Mouse (Mus musculus) limb, embryonic 13.5 days (tissue): ENCODE data around the gene Gstp1. TPM values are rescaled to one million over a fixed set of nuclear protein-coding genes. Genes with fewer than 3 reads are reported as not detected.

Source experiments
- ATAC-seq: fragments of 200-750 bp; cut with Nextera tagmentation; 2 replicates; pipeline ENCODE4 v1.8.0; 2017; ENCODE audit warnings: low read depth, moderate number of reproducible peaks, moderate TSS enrichment; ENCODE audit not compliant: low FRiP score
- H3K27ac ChIP-seq: fragments of 300-500 bp; sonication (generic); 2 replicates; pipeline ENCODE4 v1.5.1; 2015; ENCODE audit warnings: inconsistent platforms, mild to moderate bottlenecking, moderate library complexity
- H3K27me3 ChIP-seq: fragments of 300-500 bp; sonication (generic); 2 replicates; pipeline ENCODE4 v1.6.1; 2015; ENCODE audit warnings: mild to moderate bottlenecking, inconsistent platforms
- H3K36me3 ChIP-seq: fragments of 300-500 bp; sonication (generic); 2 replicates; pipeline ENCODE4 v1.6.1; 2015; ENCODE audit warnings: inconsistent platforms, mild to moderate bottlenecking, moderate library complexity
- H3K4me1 ChIP-seq: fragments of 300-500 bp; sonication (generic); 2 replicates; pipeline ENCODE4 v1.6.1; 2015; ENCODE audit warnings: inconsistent platforms
- H3K4me2 ChIP-seq: fragments of 300-500 bp; sonication (generic); replicated peaks from 2 replicates; pipeline ENCODE4 v1.6.1; 2015; ENCODE audit warnings: inconsistent platforms, mild to moderate bottlenecking, moderate library complexity
- H3K4me3 ChIP-seq: fragments of 300-500 bp; sonication (generic); 2 replicates; pipeline ENCODE4 v1.5.1; 2015; ENCODE audit warnings: moderate library complexity, mild to moderate bottlenecking, inconsistent platforms
- H3K9ac ChIP-seq: fragments of 300-500 bp; sonication (generic); 2 replicates; pipeline ENCODE4 v1.6.1; 2015; ENCODE audit warnings: mild to moderate bottlenecking, inconsistent platforms
- H3K9me3 ChIP-seq: fragments of 300-500 bp; sonication (generic); 2 replicates; pipeline ENCODE4 v1.6.1; 2016; ENCODE audit warnings: inconsistent platforms
- WGBS: fragments of 180-500 bp; shearing (Covaris S2); methylation state at CpG from one replicate; pipeline ENCODE4 v1.1.7; 2015; 5-methylcytosine and 5-hydroxymethylcytosine counted together
- polyA plus RNA-seq: library from polyadenylated mRNA; unstranded; fragments of >200 nt; fragmentation: Nextera tagmentation; extraction: Ambion mirVana; gene quantifications from 2 replicates; pipeline ENCODE4 v1.2.1, GENCODE M21; 2015

Gene Gstp1
- 573 and 575 TPM in 2 replicates for polyA plus RNA-seq

GRCm38 (mm10) chr19:4037788-4038232 lies at the start of gene Gstp1:
Gstp1 (minus strand) TSS chr19:4037985.
- ATAC-seq = peak; percentile 91
- Histone ChIP-seq H3K36me3 (peaks cover 18% of the 10 kb centered on the region), H3K4me3 (peak within 1 kb of the TSS; percentile 62), H3K9me3 (no peaks in the 10 kb centered on the region), H3K27me3 (no peaks in the 10 kb centered on the region), H3K4me2 (peak within 1 kb of the TSS; percentile 77), H3K27ac (peak within 1 kb of the TSS; percentile 83), H3K4me1 (peaks cover 16% of the 10 kb centered on the region), H3K9ac (peak within 1 kb of the TSS; percentile 80)
- WGBS = 0% methylated on average over 26 of the region's 26 CpGs

- no peak overlapping the region for H3K4me2 ChIP-seq
- H3K27me3 ChIP-seq = no peaks in the 10 kb centered on the region; the same call in 1 of the 2 replicates
- H3K4me3 ChIP-seq = no peak overlapping the region
- ATAC-seq = no peak
- no peaks in the 10 kb centered on the region for H3K36me3 ChIP-seq
- no peaks in the 10 kb centered on the region for H3K9me3 ChIP-seq
- 87% methylated on average over 5 of the region's 5 CpGs for WGBS
- H3K4me1 ChIP-seq = no peaks in the 10 kb centered on the region
- H3K27ac ChIP-seq = no peak overlapping the region
- no peak overlapping the region for H3K9ac ChIP-seq
Observed at GRCm38 (mm10) chr19:4087090-4087489, 49.3 kb upstream of the Gstp1 start.

GRCm38 (mm10) chr19:4086156-4086555 lies 48.4 kb upstream of the Gstp1 start:
- no peaks in the 10 kb centered on the region for H3K9me3 ChIP-seq
- no peaks in the 10 kb centered on the region; the same call in 1 of the 2 replicates for H3K27me3 ChIP-seq
- H3K36me3 ChIP-seq = no peaks in the 10 kb centered on the region
- no peak overlapping the region for H3K4me2 ChIP-seq
- H3K27ac ChIP-seq = no peak overlapping the region
- no peak overlapping the region for H3K4me3 ChIP-seq
- H3K9ac ChIP-seq = no peak overlapping the region
- 94% methylated on average over 15 of the region's 15 CpGs for WGBS
- no peak for ATAC-seq
- no peaks in the 10 kb centered on the region for H3K4me1 ChIP-seq

GRCm38 (mm10) chr19:4084984-4085383 lies 47.2 kb upstream of the Gstp1 start:
- Histone ChIP-seq H3K36me3 (no peaks in the 10 kb centered on the region), H3K27me3 (no peaks in the 10 kb centered on the region; the same call in 1 of the 2 replicates), H3K4me3 (no peak overlapping the region), H3K4me2 (no peak overlapping the region), H3K4me1 (no peaks in the 10 kb centered on the region), H3K9ac (no peak overlapping the region), H3K9me3 (no peaks in the 10 kb centered on the region), H3K27ac (no peak overlapping the region)
- WGBS = 92% methylated on average over 1 of the region's 1 CpGs
- ATAC-seq = no peak

- Histone ChIP-seq H3K9ac (no peak overlapping the region), H3K4me2 (no peak overlapping the region), H3K27me3 (no peaks in the 10 kb centered on the region; the same call in 1 of the 2 replicates), H3K36me3 (no peaks in the 10 kb centered on the region), H3K4me1 (no peaks in the 10 kb centered on the region), H3K27ac (no peak overlapping the region), H3K4me3 (no peak overlapping the region), H3K9me3 (no peaks in the 10 kb centered on the region)
- 23% methylated on average over 8 of the region's 8 CpGs for WGBS
- ATAC-seq = no peak
Observed at GRCm38 (mm10) chr19:4083826-4084225, 46.0 kb upstream of the Gstp1 start.

GRCm38 (mm10) chr19:4083316-4083715 lies 45.5 kb upstream of the Gstp1 start:
- Histone ChIP-seq H3K4me1 (no peaks in the 10 kb centered on the region), H3K9ac (no peak overlapping the region), H3K4me3 (no peak overlapping the region), H3K27ac (no peak overlapping the region), H3K4me2 (no peak overlapping the region), H3K9me3 (no peaks in the 10 kb centered on the region), H3K36me3 (no peaks in the 10 kb centered on the region), H3K27me3 (no peaks in the 10 kb centered on the region; the same call in 1 of the 2 replicates)
- no peak for ATAC-seq
- 74% methylated on average over 7 of the region's 7 CpGs for WGBS

- Histone ChIP-seq H3K4me2 (no peak overlapping the region), H3K9ac (no peak overlapping the region), H3K4me1 (no peaks in the 10 kb centered on the region), H3K4me3 (no peak overlapping the region), H3K27me3 (no peaks in the 10 kb centered on the region; the same call in 1 of the 2 replicates), H3K9me3 (no peaks in the 10 kb centered on the region), H3K36me3 (no peaks in the 10 kb centered on the region), H3K27ac (no peak overlapping the region)
- 77% methylated on average over 11 of the region's 11 CpGs for WGBS
- ATAC-seq = no peak
Observed at GRCm38 (mm10) chr19:4082219-4082965, 44.6 kb upstream of the Gstp1 start.

- Histone ChIP-seq H3K27me3 (no peaks in the 10 kb centered on the region; the same call in 1 of the 2 replicates), H3K9ac (no peak within 1 kb of the TSS), H3K9me3 (no peaks in the 10 kb centered on the region), H3K4me3 (no peak within 1 kb of the TSS), H3K36me3 (no peaks in the 10 kb centered on the region), H3K27ac (no peak within 1 kb of the TSS), H3K4me1 (no peaks in the 10 kb centered on the region), H3K4me2 (no peak within 1 kb of the TSS)
- no peak for ATAC-seq
- WGBS = 64% methylated on average over 3 of the region's 3 CpGs
Observed at GRCm38 (mm10) chr19:4081394-4081793, 43.6 kb upstream of the Gstp1 start, which contains the start of gene Cabp2. Cabp2 (plus strand) TSS chr19:4081578.

- no peak for ATAC-seq
- WGBS = 67% methylated on average over 8 of the region's 8 CpGs
- no peak overlapping the region for H3K4me2 ChIP-seq
- H3K27me3 ChIP-seq = no peaks in the 10 kb centered on the region; the same call in 1 of the 2 replicates
- no peaks in the 10 kb centered on the region for H3K4me1 ChIP-seq
- no peak overlapping the region for H3K9ac ChIP-seq
- H3K36me3 ChIP-seq = no peaks in the 10 kb centered on the region
- no peaks in the 10 kb centered on the region for H3K9me3 ChIP-seq
- H3K4me3 ChIP-seq = no peak overlapping the region
- no peak overlapping the region for H3K27ac ChIP-seq
Observed at GRCm38 (mm10) chr19:4080511-4081009, 42.8 kb upstream of the Gstp1 start.

GRCm38 (mm10) chr19:4079594-4079993 lies 41.8 kb upstream of the Gstp1 start:
- ATAC-seq = no peak
- Histone ChIP-seq H3K4me2 (no peak overlapping the region), H3K9ac (no peak overlapping the region), H3K36me3 (no peaks in the 10 kb centered on the region), H3K9me3 (no peaks in the 10 kb centered on the region), H3K4me1 (no peaks in the 10 kb centered on the region), H3K4me3 (no peak overlapping the region), H3K27me3 (no peaks in the 10 kb centered on the region), H3K27ac (no peak overlapping the region)
- 76% methylated on average over 1 of the region's 1 CpGs for WGBS

- H3K27me3 ChIP-seq = no peaks in the 10 kb centered on the region
- H3K4me2 ChIP-seq = no peak overlapping the region
- ATAC-seq = no peak
- no peaks in the 10 kb centered on the region for H3K36me3 ChIP-seq
- no peaks in the 10 kb centered on the region for H3K9me3 ChIP-seq
- no peak overlapping the region for H3K9ac ChIP-seq
- H3K4me3 ChIP-seq = no peak overlapping the region
- H3K27ac ChIP-seq = no peak overlapping the region
- WGBS = 83% methylated on average over 1 of the region's 1 CpGs
- no peaks in the 10 kb centered on the region for H3K4me1 ChIP-seq
Observed at GRCm38 (mm10) chr19:4075531-4075930, 37.7 kb upstream of the Gstp1 start.

- Histone ChIP-seq H3K4me3 (no peak overlapping the region), H3K9me3 (no peaks in the 10 kb centered on the region), H3K4me2 (no peak overlapping the region), H3K27me3 (no peaks in the 10 kb centered on the region), H3K4me1 (no peaks in the 10 kb centered on the region), H3K9ac (no peak overlapping the region), H3K36me3 (no peaks in the 10 kb centered on the region), H3K27ac (no peak overlapping the region)
- 66% methylated on average over 6 of the region's 6 CpGs for WGBS
- no peak for ATAC-seq
Observed at GRCm38 (mm10) chr19:4072706-4073424, 35.1 kb upstream of the Gstp1 start.
